Mouse (Mus musculus) spleen, postnatal 14 days (tissue): Measurements from ENCODE around the gene Sae1.
A peak's percentile ranks its signal among the peaks of the same experiment; 100 is the strongest.

Source experiments
- DNase-seq, 2 experiments: peaks; one replicate each; pipeline ENCODE4 v3.0.0; 2021 to 2022; ENCODE audit warnings: low spot score in 2 of 2

Gene Sae1

GRCm38 (mm10) chr7:16284001-16284400 lies 103.6 kb downstream of the Sae1 start:
- no peak for DNase-seq

- DNase-seq: no peak
Measured at GRCm38 (mm10) chr7:16282334-16282733, 105.3 kb downstream of the Sae1 start.

GRCm38 (mm10) chr7:16280721-16281120 lies 106.9 kb downstream of the Sae1 start:
- DNase-seq: no peak

GRCm38 (mm10) chr7:16274922-16275890 lies 112.4 kb downstream of the Sae1 start:
- no peak for DNase-seq

GRCm38 (mm10) chr7:16273766-16274140 lies 113.9 kb downstream of the Sae1 start:
- peak; percentile 65 to 66 for DNase-seq

GRCm38 (mm10) chr7:16273081-16273765 lies 114.4 kb downstream of the Sae1 start, which contains the start of gene Inafm1:
Inafm1 (minus strand) TSS chr7:16273617.
- DNase-seq: peak; percentile 74 to 80

GRCm38 (mm10) chr7:16272681-16273080 lies 114.9 kb downstream of the Sae1 start:
- peak; percentile 62 to 70 for DNase-seq

GRCm38 (mm10) chr7:16271139-16271538 lies 116.5 kb downstream of the Sae1 start:
- no peak for DNase-seq
